Mouse (Mus musculus) naive thymus-derived CD4-positive, alpha-beta T cell, adult 2 months (primary cell): ENCODE results near the gene Abcc3.
A peak's percentile ranks its signal among the peaks of the same experiment; 100 is the strongest.

ENCODE experiments used
- DNase-seq: peaks from one replicate; pipeline ENCODE4 v3.0.0-alpha.2; 2011; ENCODE audit warnings: low read depth

Abcc3 gene

GRCm38 (mm10) chr11:94392672-94393109 lies at the start of gene Abcc3:
Gene Abcc3, minus strand, starts transcription at chr11:94392997.
- DNase-seq = peak; percentile 55

- no peak for DNase-seq
Measured at GRCm38 (mm10) chr11:94441752-94442151, 49.0 kb upstream of the Abcc3 start.

DNA sequence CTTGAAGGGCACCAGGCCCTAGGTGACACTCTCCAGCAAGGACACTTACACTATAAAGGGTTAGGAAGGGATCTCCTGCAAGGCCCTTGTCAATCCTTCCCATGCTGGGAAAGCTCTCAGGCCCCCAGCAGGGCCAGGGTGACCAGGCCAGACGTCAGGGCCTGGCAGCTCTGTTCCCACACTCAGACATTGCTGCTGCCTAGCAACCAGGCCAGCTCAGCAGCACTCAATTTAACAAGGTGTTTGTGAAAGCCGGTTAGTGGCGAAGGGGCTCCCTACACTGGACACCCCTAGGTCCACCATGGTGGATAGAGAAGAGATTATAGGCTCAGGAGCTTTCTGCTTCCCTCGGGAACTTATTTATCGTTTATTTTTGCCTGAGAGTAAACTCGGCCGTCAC lies 48.3 kb upstream of the Abcc3 start:
- DNase-seq = no peak

DNA sequence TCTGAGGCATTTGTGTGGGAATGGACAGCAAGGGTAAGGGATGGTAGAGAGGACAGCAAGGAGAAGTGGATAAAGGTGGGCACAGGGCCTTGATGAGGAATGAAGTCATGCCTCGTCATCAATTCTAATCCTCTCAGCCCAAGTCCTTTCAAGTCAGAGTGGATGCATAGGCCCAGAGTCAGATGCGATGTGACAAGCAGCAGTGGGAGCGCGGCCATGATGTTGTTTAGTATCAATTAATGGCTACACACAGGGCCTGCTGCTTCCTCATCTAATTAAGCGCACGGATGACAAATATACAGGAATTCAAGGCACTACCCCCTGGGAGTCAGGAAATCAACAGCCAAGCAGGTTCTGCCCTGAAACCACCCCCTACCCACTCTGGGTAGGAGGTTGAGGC lies 47.6 kb upstream of the Abcc3 start:
- no peak for DNase-seq

GRCm38 (mm10) chr11:94429011-94429651 lies 36.3 kb upstream of the Abcc3 start:
- DNase-seq = no peak

- DNase-seq = no peak
Measured at GRCm38 (mm10) chr11:94428091-94428835, 35.5 kb upstream of the Abcc3 start.

DNA sequence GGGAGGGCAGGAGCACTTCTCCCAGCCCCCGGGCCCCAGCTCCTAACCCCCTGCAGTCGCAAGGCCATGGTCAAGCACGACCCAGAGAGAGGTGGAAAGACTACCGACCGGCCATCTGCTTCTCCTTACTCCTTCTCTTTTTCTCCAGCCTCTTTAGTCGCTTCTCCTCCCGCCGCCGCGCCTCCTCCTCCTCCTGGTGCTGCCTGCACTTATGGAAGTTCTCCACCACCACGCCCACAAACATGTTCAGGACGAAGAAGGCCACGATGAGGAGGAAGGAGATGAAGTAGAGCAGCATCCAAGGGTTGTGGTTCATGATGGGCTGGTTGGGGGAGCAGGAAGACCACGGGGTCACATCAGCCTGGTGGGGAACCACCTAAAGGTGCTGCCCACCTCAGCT lies 32.9 kb upstream of the Abcc3 start:
- no peak for DNase-seq

- no peak for DNase-seq
Measured at GRCm38 (mm10) chr11:94425215-94425614, 32.4 kb upstream of the Abcc3 start.

DNA sequence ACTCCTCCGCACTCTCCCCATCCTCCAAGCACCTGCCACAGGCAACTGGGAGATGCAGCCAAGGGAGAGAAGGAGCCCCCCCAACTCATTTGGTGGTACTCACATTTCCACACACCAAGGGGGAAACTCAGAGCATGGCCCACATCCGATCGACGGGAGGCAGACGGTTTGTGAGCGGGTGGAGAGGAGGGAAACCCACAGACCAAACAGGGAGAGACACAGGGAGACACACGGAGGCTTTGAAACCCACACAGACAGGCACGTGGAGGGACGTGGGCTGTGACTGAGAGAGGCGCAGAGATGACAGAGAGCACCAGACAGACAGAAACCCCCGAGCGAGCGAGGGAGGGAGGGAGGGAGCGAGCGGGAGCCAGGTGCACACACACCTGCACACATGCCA lies 31.6 kb upstream of the Abcc3 start:
- no peak for DNase-seq

DNA sequence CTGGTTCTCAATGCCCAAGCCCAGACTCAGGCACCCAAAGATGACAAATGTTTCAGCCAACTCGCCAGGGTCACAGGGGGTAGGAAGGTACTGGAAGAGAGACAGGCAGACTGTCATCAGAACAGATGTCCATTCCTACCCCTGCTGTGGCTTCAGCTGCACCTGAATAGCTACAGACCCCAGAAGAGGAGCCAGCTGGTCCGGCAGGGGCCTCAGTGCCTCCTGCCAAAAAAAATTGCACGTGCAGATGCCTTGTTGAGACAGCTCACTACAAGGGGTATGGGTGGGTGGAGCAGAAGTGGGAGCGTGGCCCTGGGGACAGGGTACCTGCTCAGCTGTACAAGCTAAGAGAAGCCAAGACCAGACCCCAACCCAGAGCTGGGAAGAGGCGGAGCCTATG lies 31.1 kb upstream of the Abcc3 start:
- DNase-seq = no peak

DNA sequence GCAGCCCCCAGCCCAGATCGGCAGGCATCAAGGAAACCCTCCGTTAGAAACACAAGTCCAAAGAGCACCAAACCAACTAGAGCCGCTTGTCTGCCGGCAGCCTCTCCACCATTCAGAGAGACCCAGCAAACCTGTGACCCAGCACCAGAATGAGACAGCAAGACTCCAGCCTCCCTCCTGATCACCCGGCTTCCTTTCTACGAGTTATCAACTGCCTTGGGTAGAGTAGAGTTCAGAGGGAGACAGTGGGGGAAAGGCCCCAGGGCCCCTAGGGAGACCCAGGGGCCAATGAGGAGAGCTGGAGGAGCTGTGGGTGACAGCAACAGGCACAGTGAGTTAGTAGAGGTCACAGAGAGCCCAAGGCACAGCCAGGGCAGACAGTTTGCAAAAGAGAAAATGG lies 28.2 kb upstream of the Abcc3 start:
- DNase-seq = no peak

DNA sequence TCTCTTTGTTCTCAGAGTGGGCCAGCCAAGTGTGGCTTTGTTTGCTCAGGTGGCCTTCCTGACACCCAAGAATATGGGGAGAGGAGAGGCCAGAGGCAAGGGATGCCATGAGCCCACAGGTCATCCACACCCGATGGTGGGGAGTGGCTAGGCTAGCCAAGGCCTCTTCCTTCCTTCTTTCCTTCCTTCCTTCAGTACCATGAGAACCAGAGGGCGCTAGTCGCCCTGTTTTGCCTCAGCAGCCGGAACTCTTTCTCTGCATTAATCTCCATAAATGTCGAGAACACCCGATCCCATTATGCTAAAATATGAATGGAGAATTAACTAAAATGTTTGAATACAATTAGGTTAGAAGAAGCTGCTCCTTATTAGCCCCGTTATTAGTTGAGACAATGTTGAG lies 27.5 kb upstream of the Abcc3 start:
- no peak for DNase-seq

GRCm38 (mm10) chr11:94419004-94419727 lies 26.4 kb upstream of the Abcc3 start:
- DNase-seq = no peak

- no peak for DNase-seq
Measured at GRCm38 (mm10) chr11:94414042-94414441, 21.2 kb upstream of the Abcc3 start.

GRCm38 (mm10) chr11:94413516-94413915 lies 20.7 kb upstream of the Abcc3 start:
- no peak for DNase-seq

DNA sequence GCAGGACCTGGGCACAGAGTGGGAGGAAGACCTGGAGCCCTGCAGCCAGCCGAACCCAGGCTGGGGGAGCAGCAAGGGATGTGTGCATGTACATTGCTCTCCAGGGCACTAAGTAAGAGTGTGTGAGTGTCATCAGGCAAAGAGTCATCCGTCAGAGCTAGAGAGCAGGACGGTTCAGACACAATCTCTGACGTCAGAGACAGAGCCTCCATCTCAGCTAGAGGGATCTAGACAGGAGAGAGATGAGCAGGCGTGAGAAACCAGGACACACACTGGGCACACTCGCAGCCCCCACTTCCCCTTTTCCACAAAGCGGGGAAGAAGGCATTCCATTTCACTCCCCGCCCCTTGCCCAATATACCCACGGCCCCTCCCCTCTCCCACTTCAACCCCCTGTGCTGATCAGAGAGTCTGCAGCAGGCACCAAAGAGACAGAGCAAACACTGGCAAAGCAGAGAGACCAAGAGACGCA lies 20.2 kb upstream of the Abcc3 start:
- DNase-seq = no peak

DNA sequence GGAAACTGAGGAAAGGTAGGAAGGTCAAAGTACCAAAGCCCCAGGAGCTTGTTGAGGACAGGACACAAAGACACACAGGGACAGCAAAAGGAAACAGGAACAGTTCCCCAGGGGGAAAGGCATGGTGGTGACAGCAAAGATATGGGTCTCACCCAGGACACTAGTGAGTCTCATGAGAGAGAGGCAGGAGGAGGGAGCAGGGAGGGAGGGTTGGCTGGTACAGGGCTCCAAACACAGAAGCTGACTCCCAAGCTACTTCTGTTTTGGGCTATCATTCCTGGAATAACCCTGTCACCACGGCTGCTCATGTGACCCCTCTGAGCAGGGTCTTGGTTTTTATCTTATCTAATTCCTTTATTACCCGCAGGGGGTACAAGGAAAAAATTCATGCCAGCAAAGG lies 19.8 kb upstream of the Abcc3 start:
- DNase-seq = no peak

- DNase-seq = no peak
Measured at GRCm38 (mm10) chr11:94407803-94408321, 15.1 kb upstream of the Abcc3 start.

DNA sequence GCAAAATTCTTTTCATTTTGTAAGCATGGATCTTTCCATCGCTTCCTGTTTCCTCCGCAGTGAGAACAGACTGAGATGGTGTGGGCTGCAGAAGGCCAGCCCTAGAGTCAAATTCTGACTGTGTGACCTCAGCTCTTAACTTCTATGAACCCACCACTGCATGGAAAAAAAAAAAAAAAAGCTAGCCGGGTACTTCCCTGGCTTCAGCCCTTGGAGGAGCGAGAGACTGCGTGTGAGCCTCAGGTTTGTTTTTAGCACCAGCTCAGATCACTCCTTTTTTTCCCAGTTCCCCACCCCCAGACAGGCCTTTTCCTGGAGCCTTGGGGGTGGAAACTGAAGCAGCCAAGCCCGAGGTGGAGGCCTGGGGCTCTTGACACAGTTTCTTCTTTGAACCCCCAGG lies 12.6 kb upstream of the Abcc3 start:
- DNase-seq = no peak

GRCm38 (mm10) chr11:94404641-94405260 lies 12.0 kb upstream of the Abcc3 start:
- peak; percentile 87 for DNase-seq

GRCm38 (mm10) chr11:94404178-94404577 lies 11.4 kb upstream of the Abcc3 start:
- DNase-seq = no peak

DNA sequence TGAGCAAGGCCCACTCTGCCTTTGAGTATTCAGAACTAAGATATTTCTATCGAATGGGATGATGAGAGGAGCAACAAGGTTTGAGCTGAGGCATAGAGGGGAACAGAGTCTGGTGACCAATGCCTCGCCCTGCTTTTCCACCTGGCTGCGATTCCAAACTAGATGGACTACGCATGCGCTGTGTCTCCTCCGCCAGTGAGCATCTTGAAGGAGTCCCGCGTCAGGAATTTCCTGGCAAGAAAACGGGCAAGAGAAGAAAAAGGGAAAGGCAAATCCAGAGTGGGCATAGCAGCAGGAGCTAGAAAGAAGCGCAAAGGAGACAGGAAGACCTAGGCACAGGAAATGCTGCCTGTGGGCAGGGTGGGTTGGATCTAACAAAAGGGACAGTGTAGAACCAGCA lies 11.0 kb upstream of the Abcc3 start:
- no peak for DNase-seq
